Mouse (Mus musculus): Measurements from ENCODE around the gene Anapc7.
A peak's percentile ranks its signal among the peaks of the same experiment; 100 is the strongest.
"Not testable (repeated sequence)": the region's sequence is repeated elsewhere in the genome, so short reads cannot be mapped to it uniquely, and the experiment has no call there.

Anapc7 gene

DNA sequence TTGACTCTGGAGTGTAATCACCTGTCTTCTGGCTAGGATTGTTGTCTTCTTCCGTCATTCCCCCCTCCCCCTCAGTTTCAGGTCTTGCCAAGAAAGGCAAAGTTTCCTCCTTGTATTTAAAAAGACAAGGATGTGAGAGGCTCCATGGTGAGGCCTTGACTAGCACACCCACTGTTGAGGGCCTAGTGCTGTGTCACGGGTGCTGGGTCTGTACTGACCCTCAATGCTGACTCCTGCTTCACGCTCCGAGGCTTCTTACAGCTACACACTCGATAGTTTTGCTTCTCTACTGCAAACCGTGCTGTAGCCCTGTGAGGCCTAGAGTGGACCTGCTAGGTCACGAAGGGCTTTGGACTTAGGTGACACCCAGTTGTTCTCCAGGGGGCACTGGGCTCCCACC is 30.7 kb downstream of the Anapc7 start:
- DNase-seq: no peak

- no peak for DNase-seq
These were observed 31.7 kb downstream of the Anapc7 start for GRCm38 (mm10) chr5:122453188-122453587.

DNA sequence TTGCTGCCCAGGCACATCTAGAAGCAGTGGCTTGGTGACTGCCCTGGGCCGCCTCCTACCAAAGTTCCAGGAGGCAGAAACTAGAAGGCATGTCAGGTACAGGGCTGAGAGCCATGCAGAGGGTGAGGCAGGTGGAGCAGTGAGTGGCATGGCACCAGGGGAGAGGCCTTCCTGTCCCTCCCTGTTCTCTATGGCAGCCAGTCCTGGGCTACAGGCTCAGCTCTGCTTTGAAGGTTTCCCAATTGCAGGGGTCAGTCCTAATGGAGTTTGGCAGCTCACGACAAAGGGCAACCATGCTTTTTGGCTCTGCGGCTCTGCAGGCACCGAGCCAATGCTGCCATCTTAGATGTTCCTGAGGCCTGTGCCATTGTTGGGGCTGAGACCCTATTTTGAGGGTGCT is 32.9 kb downstream of the Anapc7 start:
- no peak for DNase-seq

DNA sequence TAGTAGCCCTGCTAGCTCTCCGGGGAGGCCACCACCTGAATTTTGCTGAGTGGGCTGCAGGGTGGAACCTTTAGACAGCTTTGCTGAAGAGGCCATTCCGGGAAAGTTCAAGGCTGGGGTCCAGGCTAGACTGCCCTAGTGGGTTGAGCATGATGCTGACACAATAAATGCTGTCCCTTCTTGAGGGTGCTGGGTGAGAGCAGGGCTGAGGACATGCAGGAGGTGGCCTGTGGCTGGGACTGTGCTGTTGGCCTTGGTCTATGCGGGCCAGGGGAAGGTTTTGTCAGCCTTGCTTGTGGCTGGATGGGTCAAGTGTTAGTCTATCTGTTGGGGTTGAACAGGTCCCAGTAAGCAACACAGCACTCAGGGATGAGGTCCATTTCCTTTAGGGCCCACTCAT is 33.4 kb downstream of the Anapc7 start:
- no peak for DNase-seq

GRCm38 (mm10) chr5:122455584-122455983 is 34.1 kb downstream of the Anapc7 start:
- DNase-seq: no peak

DNA sequence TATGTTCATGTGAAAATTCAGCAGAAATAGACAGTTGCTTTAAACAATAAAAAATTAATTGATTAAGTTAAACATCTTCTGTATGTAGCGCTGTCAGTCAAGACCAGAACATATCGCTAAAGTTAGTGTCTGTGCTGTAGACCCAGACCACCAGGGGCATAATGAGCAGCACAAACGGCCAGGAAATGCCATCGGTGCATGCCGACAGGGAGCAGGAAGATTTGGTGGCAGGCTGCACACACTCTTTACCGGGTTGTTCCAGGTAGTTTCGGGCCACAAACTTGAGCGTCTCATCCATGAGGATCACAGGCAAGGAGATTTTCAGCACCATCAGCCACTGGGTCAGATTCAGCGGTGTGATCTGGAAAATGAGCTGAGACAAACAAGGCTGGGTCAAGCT is 35.6 kb downstream of the Anapc7 start:
- DNase-seq: not testable (repeated sequence)

DNA sequence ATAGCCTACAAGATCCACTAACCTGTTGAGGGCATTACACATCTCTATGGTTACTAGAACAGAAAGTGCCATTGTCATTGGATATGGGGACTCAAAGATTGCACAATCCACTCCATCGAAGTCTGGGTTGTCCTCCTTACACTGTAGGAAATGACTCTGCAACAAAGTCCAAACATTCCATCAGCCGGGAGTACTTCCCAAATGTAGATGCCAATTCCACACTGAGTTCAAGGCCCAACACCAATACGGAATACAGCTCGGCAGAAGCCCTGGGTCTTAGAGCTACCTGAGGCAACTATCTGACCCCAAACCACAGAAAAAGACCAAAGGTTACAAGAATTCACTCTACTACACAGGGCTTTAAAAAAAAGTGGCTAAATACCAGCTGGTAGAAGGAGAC is 36.6 kb downstream of the Anapc7 start:
- DNase-seq: no peak

- peak; percentile 80 for DNase-seq
These were observed 37.8 kb downstream of the Anapc7 start for GRCm38 (mm10) chr5:122459335-122459734.

- DNase-seq: peak; percentile 83
These were observed 39.2 kb downstream of the Anapc7 start for GRCm38 (mm10) chr5:122460656-122461055.

GRCm38 (mm10) chr5:122461431-122461830 is 39.9 kb downstream of the Anapc7 start:
- no peak for DNase-seq

- no peak for DNase-seq
These were observed 50.2 kb downstream of the Anapc7 start for GRCm38 (mm10) chr5:122471658-122472057.

DNA sequence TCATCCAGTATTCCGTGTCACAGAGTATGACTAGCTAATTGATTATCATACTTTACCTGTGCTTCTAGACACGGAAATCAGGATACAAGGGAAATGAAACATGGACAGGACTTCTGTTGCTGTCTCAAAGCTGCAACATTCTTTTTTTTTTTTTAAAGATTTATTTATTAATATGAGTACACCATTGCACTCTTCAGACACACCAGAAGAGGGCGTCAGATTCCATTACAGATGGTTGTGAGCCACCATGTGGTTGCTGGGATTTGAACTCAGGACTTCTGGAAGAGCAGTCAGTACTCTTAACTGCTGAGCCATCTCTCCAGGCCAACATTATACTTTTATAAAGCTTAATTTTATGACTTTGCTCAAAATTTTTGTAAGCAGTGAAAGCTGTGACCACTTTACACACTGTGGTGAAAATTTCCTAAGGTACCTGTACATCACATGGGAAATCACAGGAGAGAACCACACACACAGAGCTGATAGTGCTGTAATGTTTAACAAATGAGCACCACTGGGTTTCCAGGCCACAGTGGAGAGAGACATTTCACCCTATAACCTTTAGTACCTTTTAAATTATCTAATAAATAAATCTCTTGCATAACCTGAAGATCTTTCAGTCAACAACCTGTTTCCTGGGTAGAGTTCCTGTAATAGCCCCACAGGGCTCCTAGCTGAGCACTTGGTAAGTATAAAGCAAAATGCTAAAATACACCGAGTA is 53.3 kb downstream of the Anapc7 start:
- DNase-seq: no peak

GRCm38 (mm10) chr5:122476078-122476477 is 54.6 kb downstream of the Anapc7 start:
- no peak for DNase-seq

DNA sequence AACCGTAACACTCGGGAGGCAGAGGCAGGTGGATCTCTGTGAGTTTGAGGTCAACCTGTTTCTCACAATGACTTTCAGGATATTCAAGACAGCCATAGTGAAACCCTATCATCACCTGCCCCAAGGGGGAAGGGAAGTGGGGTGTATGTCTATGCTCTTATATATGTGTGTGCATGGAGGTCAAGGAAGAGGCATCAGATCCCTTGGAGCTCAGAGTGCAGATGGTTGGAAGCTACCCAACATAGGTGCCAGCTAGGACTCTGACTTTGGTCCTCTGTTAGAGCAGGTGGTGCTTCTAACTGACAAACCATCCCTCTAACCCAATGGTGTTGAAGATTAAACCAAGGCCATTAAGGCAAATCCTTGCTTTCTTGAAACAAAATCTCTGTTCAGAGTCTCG is 56.0 kb downstream of the Anapc7 start:
- no peak for DNase-seq

DNA sequence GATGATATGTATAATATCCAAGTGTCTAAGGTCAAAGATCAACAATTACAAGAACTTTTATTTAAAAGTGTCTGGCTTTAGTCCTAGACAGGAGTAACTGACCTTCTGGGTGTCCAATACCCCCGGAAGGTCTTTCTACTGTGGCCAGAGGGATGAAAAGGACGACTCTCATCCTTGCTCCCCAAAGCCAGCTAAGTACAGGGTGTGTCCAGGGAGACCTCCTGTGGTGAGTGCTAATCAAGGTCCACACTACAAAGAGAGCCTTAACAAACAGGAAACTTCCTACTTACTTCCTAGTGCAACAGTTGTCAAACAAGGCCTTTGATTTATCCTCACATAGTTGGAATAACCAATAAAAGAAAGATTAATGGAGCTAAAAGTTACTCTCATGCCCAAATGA is 57.6 kb downstream of the Anapc7 start:
- no peak for DNase-seq

- no peak for DNase-seq
These were observed 60.4 kb downstream of the Anapc7 start for GRCm38 (mm10) chr5:122481844-122482243.

DNA sequence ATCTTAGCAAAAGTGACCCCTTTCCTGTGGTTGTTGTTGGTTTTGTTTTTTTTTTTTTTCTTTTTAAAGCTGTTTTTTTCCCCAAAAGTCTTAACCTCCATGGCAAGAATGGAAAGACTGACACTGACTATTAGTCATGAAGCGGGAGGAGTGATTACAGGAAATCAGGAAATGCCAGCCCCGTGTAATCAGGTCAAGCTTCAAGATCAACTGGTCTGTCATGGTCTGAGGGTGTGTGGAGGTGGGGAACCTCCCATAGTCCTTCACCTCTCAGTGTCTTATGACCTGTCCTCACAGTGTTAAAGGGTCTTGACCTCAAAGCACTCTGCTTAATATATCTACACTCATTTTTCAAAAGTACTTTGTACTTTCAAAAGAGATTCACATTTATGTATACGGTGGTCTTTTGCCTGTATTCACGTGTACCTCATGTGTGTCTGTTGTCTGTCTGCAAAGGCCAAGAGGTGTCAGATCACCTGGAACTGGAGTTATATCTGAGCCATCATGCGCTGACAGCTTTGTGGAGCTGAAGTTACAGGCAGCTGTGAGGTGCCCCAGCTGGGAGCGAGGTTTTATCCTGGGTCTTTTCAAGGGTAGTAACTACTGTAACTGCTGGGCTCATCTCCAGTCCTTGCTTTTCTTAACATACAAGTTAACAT is 61.4 kb downstream of the Anapc7 start:
- DNase-seq: no peak

DNA sequence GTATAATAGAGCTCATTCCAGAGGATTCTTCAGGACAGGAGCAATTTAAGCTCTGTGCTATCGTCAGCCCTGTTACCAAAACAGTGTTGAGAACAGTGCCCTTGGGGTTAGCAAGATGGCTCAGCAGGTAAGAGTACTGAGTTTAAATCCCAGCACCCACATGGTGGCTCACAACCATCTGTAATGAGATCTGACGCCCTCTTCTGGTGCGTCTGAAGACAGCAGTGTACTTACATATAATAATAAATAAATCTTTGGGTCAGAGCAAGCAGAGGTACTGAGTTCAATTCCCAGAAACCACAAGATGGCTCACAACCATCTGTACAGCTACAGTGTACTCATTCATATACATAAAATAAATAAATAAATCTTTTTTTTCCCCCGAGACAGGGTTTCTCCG is 64.8 kb downstream of the Anapc7 start:
- DNase-seq: not testable (repeated sequence)

DNA sequence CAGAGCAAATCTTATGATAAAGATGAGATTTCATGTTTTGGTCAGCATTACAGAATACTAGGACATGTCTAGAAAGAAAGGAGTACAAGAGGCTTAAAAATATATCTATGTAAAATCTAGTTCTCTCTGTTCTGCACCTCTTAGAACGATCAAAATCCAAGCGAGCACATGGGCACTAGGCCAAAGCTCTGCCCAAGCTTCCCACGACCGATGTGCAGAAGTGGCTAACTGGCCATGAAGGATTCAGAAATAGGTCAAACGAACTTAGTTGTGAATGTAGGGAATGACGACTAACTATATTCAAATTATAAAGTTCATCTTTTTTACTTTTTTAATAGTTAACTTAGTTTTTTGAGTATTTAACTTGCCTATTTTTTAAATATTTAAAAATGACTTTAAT is 66.3 kb downstream of the Anapc7 start:
- no peak for DNase-seq

DNA sequence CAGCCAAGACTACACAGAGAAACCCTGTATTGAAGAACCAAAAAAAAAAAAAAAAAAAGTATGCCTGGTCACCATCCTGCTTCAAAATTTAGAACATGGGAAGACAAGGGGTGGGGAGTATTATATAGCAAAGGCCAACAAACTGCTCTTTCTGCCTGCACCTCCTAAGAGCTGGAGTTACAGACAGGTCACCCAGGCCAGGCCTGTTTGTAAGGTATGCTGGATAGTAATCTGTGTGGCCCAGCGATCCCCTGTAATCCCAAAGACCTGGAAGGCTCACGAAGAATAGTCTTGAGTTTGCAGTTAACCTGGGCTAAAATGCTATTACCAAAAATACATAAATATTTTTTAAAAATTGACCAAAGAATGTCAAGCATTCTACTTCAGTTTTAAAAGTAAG is 68.7 kb downstream of the Anapc7 start:
- DNase-seq: no peak

- DNase-seq: no peak
These were observed 69.9 kb downstream of the Anapc7 start for GRCm38 (mm10) chr5:122491385-122491784.

DNA sequence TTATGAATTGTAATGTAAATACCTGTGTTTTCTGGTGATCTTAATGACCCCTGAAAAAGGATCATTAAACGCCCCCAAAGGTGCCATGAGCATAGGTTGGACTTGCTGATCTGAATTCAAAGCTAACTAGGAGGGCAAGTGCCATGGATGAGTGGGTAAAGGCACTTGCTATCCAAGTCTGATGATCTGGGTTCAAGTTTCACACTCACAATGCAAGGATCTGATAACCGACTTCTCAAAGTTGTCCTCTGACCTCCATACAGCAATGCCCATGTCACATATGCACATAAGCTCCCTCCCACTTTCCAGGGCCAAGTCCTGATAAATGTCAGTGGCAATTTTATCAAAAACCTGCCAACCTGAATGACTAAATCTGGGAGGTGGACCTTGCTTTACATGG is 71.5 kb downstream of the Anapc7 start:
- no peak for DNase-seq

DNA sequence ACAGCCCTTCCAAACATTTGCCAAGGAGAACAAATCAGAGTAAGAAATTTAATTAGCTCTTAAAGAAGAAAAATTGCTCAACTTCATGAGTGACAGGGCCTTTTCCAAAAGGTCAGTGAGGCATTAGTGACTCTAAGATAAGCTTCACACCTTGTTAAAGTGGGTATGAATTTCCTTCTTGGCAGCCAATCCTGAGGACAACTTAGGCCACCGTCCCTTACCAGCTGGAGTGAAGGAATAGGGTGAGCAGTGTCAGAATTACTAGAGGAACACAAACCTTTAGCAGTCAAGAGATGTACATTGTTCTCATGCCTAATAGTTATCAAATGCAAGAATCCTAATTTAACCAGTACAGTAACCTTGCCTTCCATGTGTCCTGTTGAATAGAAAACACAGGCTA is 73.0 kb downstream of the Anapc7 start:
- DNase-seq: no peak

All from cerebellum, adult 9-10 months (tissue).